Mouse (Mus musculus) bone marrow, adult 2 months (tissue): ENCODE results near the gene Myo16. TPM values are rescaled to one million over a fixed set of nuclear protein-coding genes. Genes with fewer than 3 reads are reported as not detected.

ENCODE experiments used
- H3K27ac ChIP-seq: fragments of 200-500 bp; 2 replicates; pipeline ENCODE4 v1.5.1; 2012; ENCODE audit warnings: low read depth, mild to moderate bottlenecking, control low read depth, inconsistent platforms, low read length; ENCODE audit not compliant: control insufficient read depth, poor library complexity, insufficient read depth
- H3K4me1 ChIP-seq: fragments of 200-500 bp; 2 replicates; pipeline ENCODE4 v1.6.1; 2011; ENCODE audit warnings: low read length; ENCODE audit not compliant: control insufficient read depth, insufficient read depth
- H3K4me3 ChIP-seq: fragments of 200-500 bp; replicated peaks from 2 replicates; pipeline ENCODE3; 2011; ENCODE audit warnings: mild to moderate bottlenecking, low read depth, low read length, control low read depth; ENCODE audit not compliant: control insufficient read depth
- CTCF ChIP-seq: fragments of 200-500 bp; IDR thresholded peaks from 2 replicates; pipeline ENCODE4 v1.5.1; 2011; ENCODE audit warnings: low read length, control low read depth; ENCODE audit not compliant: control insufficient read depth, insufficient read depth
- POLR2A ChIP-seq: fragments of 200-500 bp; IDR thresholded peaks from 2 replicates; pipeline ENCODE4 v1.6.1; 2011; ENCODE audit warnings: low read depth, mild to moderate bottlenecking, control low read depth, low read length, borderline replicate concordance; ENCODE audit not compliant: control insufficient read depth
- WGBS: fragments of 180-500 bp; shearing (Covaris S2); methylation state at CpG from one replicate; pipeline ENCODE4 v1.1.7; 2018; 5-methylcytosine and 5-hydroxymethylcytosine counted together
- polyA plus RNA-seq: library from polyadenylated mRNA; stranded (reverse); fragments of >200 nt; gene quantifications from 2 replicates; pipeline ENCODE4 v1.2.4, GENCODE M21; 2011; ENCODE audit warnings: low replicate concordance; ENCODE audit not compliant: missing spikeins, insufficient read depth, insufficient read length

Gene Myo16
- polyA plus RNA-seq, 1 experiment: not detected

GRCm38 (mm10) chr8:10151692-10152247 lies 1.9 kb upstream of the Myo16 start:
- no peaks in the 10 kb centered on the region for H3K4me1 ChIP-seq
- no peak for TF ChIP-seq CTCF
- no peak for TF ChIP-seq POLR2A
- no peak overlapping the region for H3K4me3 ChIP-seq
- no peak overlapping the region for H3K27ac ChIP-seq
- WGBS: 81% methylated on average over 6 of the region's 6 CpGs

- TF ChIP-seq CTCF (no peak), POLR2A (no peak)
- H3K4me1 ChIP-seq: no peaks in the 10 kb centered on the region
- WGBS: 21% methylated on average over 4 of the region's 4 CpGs
- no peak overlapping the region for H3K27ac ChIP-seq
- no peak overlapping the region for H3K4me3 ChIP-seq
Observed at GRCm38 (mm10) chr8:10154439-10154745, 681 bp downstream of the Myo16 start.

- no peak overlapping the region for H3K27ac ChIP-seq
- no peaks in the 10 kb centered on the region for H3K4me1 ChIP-seq
- no peak overlapping the region for H3K4me3 ChIP-seq
- TF ChIP-seq POLR2A (no peak), CTCF (no peak)
- 94% methylated on average over 16 of the region's 16 CpGs for WGBS
Observed at GRCm38 (mm10) chr8:10155075-10155474, 1.4 kb downstream of the Myo16 start.

- TF ChIP-seq POLR2A: no peak
- no peak for TF ChIP-seq CTCF
Observed at GRCm38 (mm10) chr8:10161106-10161505, 7.4 kb downstream of the Myo16 start.

GRCm38 (mm10) chr8:10164959-10165358 lies 11.2 kb downstream of the Myo16 start:
- WGBS: 44% methylated on average over 2 of the region's 2 CpGs
- TF ChIP-seq CTCF: no peak
- TF ChIP-seq POLR2A: no peak
- no peak overlapping the region for H3K4me3 ChIP-seq
- no peaks in the 10 kb centered on the region for H3K4me1 ChIP-seq
- no peak overlapping the region for H3K27ac ChIP-seq

More at GRCm38 (mm10) chr8:10161106-10161505, 7.4 kb downstream of the Myo16 start:
- 77% methylated on average over 3 of the region's 3 CpGs for WGBS
- Histone ChIP-seq H3K27ac (no peak overlapping the region), H3K4me3 (no peak overlapping the region), H3K4me1 (no peaks in the 10 kb centered on the region)

- TF ChIP-seq POLR2A: no peak
- no peak for TF ChIP-seq CTCF
- H3K4me1 ChIP-seq: no peaks in the 10 kb centered on the region
- no peak overlapping the region for H3K4me3 ChIP-seq
- WGBS: 68% methylated on average over 4 of the region's 4 CpGs
- H3K27ac ChIP-seq: no peak overlapping the region
Observed at GRCm38 (mm10) chr8:10168326-10168725, 14.6 kb downstream of the Myo16 start.

GRCm38 (mm10) chr8:10169894-10170293 lies 16.2 kb downstream of the Myo16 start:
- no peak for TF ChIP-seq POLR2A
- no peak for TF ChIP-seq CTCF
- WGBS: 42% methylated on average over 3 of the region's 3 CpGs
- Histone ChIP-seq H3K4me1 (no peaks in the 10 kb centered on the region), H3K27ac (no peak overlapping the region), H3K4me3 (no peak overlapping the region)

- Histone ChIP-seq H3K4me3 (no peak overlapping the region), H3K27ac (no peak overlapping the region), H3K4me1 (no peaks in the 10 kb centered on the region)
- TF ChIP-seq POLR2A (no peak), CTCF (no peak)
- 65% methylated on average over 2 of the region's 2 CpGs for WGBS
Observed at GRCm38 (mm10) chr8:10171321-10171720, 17.6 kb downstream of the Myo16 start.

GRCm38 (mm10) chr8:10172278-10172677 lies 18.6 kb downstream of the Myo16 start:
- H3K4me1 ChIP-seq: no peaks in the 10 kb centered on the region
- WGBS: 76% methylated on average over 3 of the region's 3 CpGs
- no peak overlapping the region for H3K27ac ChIP-seq
- H3K4me3 ChIP-seq: no peak overlapping the region
- TF ChIP-seq POLR2A (no peak), CTCF (no peak)

GRCm38 (mm10) chr8:10173033-10173747 lies 19.5 kb downstream of the Myo16 start:
- Histone ChIP-seq H3K4me1 (no peaks in the 10 kb centered on the region), H3K4me3 (no peak overlapping the region), H3K27ac (no peak overlapping the region)
- 68% methylated on average over 9 of the region's 9 CpGs for whole genome bisulfite sequencing
- no peak for TF ChIP-seq POLR2A
- TF ChIP-seq CTCF: no peak
